Mouse (Mus musculus) lung, postnatal 36 days (tissue): ENCODE results near the gene Drc3.

Source experiments
- DNase-seq: peaks from one replicate; pipeline ENCODE4 v3.0.0; 2022; ENCODE audit warnings: mixed read lengths

Drc3 gene

DNA sequence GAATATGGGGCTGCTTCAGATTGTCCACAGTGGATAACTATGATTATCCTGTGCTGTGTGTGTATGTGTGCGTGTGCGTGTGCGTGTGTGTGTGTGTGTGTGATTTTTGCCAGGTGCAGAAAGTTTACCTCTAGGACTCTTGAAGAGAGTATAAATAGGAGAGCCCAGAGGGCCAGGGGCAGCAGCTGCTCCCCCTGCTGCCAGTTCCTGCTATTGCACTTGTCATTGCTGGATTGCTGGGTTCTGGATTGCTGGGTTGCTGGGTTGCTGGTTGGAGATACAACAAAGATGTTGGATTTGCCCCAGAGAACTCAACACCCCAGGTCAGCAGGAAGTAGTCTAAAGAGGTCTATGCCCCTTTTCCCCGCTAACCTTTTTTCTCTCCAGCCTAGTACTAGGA, 14.8 kb upstream of the Drc3 start:
- DNase-seq = peak; percentile 75

DNA sequence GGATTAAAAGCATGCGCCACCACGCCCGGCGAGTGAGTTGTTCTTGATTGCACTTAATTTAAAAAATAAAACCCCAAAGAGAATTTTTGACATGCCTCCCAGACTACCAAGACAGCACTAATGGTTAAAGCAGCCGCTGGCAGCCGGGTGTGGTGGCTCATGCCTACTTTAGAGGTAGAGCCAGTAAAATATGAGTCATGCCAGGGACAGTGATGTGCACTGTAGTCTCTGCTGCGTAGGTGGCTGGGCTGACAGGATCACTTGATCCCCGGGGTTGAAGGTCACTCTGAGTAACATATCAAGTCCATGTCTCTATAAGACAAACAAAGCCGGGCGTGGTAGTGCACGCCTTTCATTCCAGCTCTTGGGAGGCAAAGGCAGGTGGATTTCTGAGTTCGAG, 13.8 kb upstream of the Drc3 start:
- DNase-seq = no peak

DNA sequence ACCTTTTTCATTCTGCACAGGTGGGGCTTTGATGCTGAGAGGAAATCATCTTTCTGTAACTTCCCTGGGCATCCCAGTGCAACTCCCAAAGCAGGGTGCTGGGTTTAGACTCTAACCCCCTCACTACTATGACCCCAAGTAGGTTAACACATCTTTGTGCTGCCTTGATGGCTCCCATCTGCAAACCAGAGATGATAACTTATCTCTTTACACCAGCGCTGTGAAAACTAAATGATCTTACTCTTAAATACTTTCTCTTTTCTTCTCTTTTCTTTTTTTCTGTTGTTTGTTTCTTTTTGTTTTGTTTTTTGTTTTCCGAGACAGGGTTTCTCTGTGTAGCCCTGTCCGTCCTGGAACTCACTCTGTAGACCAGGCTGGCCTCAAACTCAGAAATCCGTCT, 7.3 kb upstream of the Drc3 start:
- DNase-seq = no peak

DNA sequence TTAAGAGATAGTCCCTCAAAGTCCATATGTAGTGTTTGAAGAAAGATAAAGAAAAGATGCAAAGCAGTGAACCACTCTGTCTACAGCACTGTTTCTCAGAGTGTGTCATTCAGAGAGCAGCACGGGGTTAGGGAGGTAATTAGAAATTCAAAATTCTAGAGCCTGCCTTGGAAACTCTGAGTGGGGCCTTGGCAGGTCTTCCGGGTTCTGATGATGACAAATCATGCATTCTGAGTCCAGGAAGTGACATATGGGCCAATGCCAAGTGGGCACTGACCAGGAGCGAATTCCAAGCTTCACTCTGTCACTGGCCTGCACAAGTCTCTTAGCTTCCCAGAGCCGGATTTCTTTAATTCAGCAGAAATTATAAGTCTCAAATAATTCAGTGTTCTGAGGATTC, 6.6 kb upstream of the Drc3 start:
- DNase-seq = peak; percentile 81

DNA sequence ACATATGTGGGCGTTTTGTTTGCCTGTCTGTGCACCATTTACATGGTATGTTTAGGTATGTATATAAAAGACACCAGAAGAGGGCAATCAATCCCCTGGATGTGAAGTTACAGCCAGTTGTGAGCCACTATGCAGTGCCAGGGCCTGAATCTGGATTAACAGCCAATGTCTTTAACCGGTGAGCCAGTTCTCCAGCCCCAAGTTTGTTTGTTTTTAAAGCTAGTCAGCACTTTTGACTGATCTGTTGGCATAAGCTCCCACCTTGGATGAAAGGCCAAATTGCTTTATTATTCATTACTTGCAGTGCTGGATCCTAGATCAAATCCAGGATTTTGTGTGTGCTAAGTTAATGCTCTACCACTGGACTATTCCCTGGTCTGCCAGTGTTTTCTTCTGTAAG, 1.7 kb upstream of the Drc3 start:
- no peak for DNase-seq

DNA sequence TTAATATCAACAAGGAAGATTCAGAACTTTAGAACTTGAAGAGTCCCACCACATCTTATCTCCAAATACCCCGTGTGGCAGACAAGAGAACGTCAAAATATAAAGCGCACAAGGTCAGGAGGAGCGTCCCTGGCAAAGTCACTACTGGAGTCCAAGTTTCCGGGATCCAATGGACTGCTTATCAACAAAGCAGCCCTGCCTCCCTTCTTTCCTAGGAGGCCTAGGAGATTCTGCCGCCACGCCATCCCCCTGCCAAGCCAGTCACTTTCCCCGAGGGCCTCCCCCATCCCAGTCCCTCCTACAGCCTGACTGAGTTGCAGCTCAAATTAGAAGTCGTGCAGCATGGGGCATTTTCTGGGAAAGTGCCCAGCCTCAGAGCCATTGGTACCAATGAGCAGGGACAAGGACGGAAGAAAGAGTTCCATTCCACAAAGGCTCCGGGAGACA, 1.2 kb upstream of the Drc3 start:
- DNase-seq = peak; percentile 26

DNA sequence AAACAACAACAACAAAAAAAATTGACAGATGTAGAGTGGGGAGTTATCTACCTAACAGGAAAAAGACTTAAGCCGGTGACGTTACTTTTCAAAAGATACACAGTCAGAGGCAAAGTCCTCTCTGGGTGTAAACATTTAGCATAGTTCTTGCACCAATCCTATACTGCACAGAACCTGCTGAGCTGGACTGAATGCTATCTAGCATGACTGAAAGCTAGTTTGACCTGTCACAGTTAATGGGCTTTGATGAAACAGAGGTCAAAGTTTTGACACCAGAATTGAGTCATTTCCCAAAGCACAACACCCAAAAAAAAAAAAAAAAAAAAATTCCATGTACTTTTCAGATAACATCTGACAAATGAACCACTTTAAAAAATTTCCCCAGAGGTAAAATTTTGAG, 2.8 kb downstream of the Drc3 start:
- no peak for DNase-seq

DNA sequence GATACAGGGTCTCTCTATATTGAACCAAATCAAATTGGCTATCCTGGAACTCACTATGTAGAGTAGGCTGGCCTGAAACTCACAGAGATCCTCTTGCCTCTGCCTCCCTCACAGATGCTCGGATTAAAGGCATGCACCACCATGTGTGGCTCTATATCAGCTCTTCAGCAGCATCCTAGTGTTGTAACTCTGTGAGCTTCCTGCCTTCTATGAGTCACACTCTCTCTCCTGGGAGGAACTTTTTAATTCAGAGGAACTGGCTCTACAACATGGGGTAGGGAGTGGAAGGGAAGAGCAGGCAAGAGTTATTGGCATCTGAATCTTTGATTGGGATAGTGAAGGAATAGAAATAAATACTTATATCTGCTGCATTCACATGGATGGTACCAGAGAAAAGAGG, 4.0 kb downstream of the Drc3 start:
- DNase-seq = no peak

DNA sequence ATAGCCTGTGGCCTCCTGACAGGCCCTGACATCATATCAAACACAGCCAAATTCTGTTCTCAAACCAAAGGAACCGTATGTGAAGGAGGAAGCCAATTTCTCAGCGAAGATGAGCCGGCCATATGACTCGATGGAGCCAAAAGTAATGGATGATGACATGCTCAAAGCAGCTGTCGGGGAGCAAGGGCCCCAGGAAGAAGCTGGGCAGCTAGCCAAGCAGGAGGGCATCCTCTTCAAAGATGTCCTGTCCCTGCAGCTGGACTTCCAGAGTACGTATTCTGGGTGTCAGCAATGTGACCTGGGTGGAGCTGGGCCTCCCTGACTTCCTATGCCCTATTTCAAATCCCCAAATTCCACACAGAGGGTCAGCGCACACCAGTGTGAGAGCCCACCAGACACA, 5.4 kb downstream of the Drc3 start:
- no peak for DNase-seq

DNA sequence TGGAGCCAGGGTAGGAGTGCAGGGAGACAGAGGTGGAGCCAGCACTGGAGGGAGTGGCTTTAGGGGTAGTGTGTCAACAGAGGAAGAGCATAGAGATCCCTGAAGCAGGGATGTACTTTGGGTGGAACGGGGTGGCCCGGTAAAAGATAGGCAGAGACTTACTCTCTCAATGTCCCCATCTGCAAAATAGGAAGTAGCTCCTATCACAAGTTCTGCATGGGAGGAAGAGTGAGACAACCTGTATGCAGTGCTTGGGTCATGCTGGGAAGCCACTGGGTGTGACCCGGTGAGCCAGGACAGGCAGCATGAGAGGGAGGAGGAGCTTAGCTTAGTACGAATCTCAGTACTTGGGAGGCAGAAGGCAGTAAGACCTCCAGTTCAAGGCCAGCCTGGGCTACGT, 6.0 kb downstream of the Drc3 start:
- no peak for DNase-seq

DNA sequence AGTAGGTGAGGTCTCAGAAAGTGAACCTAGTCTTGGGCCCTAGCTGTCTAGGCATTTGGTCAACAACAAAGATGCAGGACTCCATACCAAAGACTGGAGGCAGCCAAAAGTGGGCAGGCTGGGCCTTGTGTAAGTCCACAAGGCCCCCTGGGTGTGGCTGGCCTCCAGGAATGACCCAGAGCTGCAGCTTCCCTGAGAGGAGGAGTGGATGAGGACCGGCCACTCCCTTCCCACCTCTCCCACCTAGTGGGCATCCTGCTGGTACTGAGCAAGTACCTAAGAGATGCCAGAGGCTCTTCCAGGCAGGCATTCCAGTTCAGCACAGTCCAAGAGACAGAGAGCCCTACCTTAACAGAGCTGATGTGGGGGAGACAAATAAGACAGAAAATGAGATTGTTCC, 6.8 kb downstream of the Drc3 start:
- DNase-seq = no peak

DNA sequence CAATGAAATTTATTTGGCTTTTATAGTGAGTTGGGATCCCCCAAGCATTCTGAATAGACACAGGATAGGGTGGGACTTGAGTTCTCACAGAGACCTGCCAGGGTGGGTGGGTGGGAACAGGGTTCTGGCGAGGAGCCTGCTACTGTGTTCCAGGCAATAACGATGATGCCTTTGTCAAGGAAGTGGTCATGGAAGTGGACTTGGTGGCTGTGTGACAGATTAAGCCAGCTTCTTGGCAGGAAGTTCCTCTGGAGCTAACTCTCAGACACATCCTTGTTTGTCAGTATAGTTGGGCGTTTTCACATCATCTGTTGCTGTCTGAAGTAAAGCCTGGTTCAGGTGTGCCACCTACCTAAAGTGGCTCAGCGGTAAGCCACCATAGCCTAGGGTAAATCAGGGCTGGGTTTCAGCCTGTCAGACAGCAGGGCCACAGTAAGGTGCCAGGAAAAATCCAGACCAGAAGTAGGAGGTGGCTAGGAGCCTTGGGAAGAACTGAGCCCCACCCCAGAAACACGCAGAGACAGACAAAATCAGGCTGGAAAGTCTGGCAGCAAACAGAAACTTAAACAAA, 7.6 kb downstream of the Drc3 start:
- peak; percentile 53 for DNase-seq

DNA sequence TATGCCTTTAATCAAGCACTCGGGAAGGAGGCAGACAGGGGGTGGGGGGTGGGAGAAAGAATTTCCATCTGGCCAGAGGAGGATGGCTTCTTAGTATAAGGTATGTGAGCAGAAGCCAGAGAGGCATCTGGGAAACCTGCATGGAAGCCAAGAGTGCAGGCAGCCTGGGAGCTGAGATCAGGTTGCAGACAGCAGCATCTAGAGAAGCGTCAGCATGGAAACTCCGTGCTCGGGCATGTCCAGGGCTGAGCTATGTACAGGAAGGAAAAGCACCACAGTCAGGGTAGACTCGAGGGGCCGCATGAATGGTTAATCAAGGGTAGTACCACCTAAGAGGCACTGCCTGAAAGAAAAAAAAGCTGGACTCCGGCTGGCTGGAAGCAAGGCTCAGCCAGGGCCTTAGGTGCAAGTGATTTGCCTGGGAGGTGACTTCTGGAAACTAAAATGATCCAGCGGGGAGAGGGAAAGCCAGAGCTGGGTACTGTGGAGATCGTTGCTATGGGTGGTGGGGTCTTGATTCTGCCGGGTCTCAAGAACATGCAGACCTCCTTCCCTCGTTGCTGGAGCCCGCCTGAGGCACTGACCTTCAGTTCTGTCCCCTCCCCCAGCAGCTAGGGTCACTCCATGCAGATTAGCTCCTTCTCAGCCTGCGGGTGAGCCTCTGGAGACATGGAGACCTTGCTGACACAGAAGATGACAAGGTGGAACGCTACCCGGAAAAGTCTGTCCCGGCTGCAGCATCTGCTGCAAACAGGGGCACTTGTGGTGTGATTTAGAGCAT, 13.3 kb downstream of the Drc3 start:
- no peak for DNase-seq

DNA sequence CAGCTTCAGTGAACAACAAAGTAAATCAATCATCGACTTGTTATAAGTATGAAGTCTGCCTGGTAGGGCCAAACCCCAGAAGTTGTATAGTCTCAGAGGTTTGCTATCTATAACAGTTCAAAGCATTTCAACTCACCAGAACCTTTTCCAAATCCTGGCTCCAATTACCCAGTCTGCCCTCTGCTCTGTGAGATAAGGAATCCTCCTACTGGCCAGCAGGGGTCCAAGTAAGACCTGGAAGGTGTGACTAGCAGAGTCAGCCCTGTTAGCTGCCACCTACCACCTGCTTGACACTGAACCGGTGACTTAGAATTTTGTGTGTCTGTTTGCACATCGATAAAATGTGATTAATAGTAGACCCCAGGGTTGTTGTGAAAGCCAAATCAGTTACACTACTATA, 14.1 kb downstream of the Drc3 start:
- no peak for DNase-seq

DNA sequence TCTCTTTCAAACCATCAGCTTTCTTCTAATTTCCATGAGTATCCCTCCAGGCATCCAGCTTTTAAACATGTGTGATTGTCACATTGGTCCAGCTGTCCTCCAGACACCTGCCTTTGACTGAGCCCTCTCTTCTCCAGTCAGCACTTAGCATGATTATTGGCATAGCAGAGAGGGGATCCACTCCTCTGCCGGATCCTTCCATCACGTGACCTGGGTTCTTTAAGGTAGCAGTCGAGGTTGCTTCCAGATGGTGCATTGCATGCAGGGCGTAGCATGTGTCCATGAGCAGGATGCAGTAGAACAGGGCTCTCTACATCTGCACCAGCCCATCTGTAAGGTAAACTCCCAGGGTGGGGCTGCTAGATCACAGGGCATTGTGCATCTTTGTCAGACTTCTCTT, 15.8 kb downstream of the Drc3 start:
- DNase-seq = no peak

DNA sequence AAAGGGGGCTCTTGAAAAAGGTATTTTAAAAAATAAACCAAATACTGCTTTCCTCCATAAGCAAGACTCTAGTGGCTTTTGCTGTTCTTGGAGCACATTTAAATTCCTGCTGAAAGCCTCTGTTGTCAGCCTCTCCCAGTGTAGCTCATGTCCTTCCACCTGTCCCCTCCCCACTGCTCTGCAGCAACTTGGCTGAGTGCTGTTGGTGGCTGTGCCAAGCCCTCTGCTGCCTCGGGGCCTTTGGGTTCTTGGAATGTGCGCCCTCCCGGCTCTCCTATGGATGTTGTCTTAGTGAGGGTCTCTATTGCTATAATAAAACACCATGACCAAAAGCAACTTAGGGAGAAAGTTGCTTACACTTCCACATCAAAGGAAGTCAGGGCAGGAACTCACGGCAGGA, 16.3 kb downstream of the Drc3 start:
- DNase-seq = no peak

DNA sequence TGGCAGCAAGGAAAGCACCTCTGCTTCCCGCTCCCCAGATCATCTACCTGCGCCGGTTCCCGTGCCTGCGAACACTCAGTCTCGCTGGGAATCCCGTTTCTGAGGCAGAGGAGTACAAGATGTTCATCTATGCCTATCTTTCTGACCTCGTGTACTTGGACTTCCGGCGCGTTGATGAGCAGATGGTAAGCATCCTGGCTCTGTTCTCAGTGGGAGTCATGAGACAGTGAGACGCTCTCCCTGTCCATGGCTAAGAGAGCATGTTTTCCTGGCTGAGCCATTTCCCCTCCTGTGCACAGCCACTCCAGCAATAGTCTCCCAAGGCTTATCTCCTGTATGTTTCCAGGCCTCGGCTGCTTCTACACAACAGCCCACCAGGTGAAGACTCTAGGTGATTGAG, 17.3 kb downstream of the Drc3 start:
- no peak for DNase-seq

DNA sequence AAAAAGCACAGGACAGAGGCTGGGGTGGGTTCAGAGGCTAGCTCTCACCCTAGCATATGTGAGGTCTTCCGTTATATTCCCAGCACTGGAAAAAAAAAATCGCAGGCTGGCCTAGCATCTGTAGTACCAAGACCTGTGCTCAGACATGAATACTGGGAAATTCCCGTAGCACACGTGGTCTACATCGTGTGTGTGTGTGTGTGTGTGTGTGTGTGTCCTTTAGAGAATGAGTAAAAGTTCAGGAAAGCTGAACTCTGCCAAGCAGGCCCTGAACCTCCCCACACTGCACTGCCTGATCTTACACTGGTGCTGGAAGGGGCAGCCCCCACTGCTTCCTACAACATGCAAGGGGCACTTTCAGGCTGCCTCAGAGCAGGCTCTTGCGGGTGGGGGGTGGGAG, 21.4 kb downstream of the Drc3 start:
- DNase-seq = no peak

DNA sequence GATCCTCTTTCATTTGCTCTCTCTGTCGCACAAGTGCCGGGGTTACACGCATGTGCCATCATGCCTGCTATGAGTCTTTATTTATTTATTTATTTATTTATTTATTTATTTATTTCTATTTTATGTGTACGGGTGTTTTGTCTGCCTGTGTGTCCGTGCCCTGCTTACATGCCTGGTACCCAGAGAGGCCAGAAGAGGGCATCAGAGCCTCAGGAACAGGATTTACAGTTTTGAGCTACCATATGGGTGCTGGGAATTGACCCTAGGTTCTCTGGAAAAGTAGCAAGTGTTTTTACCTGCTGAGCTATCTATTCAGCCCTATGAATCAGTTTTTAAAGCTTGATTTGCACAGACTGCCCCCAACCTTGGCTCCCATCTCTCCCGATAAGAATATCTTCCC, 30.4 kb downstream of the Drc3 start:
- no peak for DNase-seq

DNA sequence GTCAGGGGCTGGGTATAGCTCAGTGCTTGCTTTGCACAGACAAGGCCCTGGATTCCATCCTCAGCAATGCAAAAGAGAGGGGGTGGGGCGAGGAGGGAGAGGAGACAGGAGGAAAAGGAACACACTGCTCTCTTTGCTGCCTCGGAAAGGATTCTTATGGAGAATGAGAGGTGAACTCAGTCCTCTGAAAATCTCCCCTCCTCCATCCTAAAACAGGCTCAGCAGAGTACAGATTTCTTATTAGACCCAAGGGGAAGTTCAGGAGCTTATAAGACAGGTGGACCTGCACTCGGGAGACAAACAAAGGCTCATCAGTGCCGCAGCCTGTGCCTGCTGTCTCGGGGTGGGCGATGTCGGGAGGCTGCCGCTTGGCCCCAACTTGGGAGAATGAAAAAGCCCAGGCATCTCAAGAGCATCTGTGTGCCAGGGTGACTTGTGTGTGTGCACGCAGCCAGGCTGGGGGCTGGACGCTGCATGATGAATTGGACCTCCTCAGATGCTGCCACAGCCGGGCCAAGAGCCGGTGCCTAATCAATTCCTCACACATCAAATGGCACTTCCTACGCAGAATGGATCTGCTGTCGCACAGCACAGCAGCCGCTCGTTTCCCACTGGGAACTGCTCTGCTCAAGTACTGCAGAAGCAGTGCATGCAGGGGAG, 31.8 kb downstream of the Drc3 start:
- DNase-seq = no peak

DNA sequence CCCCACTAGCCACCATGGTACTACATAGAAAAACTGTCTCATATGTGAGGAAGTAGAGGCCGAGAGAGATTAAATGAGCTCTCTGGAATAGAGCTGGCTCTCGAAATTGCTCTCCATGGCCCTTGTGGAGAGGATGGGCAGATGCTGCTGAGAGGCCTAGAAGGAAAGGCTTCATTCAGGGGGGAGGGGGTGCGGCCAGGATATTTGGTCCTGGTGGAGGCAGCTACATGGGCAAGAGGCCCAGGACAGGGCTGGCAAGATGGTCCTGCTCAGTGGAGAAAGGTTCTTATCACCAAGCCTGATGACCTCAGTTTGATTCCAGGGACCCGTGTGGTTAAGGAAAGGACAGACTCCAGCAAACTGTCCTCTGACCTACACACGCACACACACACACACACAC, 32.8 kb downstream of the Drc3 start:
- no peak for DNase-seq

DNA sequence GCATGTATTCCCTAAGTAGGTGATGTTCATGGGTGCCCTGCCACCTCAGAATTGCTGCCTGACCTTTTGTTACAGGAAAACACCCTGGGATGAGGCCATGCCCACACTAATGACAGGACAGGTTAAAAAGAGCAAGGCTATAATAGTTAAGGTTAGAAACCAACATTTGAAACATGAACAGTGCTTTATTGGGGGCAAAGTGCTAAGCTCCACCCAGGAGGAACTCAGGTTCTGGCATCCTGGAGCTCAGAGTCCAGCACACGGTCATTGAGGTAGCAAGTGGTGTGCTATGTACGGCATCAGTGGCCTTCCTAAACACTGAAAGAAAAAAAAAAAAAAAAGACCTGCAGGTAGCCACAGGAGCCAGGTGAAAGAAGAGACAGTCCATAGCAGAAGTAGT, 34.8 kb downstream of the Drc3 start:
- no peak for DNase-seq

DNA sequence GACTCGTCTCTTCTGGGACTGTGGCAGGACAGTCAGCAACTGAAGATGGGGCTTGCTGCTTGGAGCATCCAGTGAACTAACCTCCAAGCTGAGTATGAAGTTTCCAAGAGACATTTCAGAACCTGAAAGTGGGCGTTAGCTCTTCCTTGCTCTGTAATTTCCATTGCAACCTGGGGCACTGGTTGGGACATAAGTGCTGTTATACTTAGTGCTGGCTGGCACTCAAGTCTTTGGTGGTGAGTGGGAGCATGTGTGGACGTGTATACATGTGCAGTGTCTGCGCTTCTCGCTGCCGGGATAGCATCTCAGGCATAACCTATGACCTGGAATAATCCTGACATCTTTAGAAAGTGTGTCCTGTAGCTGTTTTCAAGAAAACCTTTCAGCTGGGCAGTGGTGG, 38.2 kb downstream of the Drc3 start:
- no peak for DNase-seq

DNA sequence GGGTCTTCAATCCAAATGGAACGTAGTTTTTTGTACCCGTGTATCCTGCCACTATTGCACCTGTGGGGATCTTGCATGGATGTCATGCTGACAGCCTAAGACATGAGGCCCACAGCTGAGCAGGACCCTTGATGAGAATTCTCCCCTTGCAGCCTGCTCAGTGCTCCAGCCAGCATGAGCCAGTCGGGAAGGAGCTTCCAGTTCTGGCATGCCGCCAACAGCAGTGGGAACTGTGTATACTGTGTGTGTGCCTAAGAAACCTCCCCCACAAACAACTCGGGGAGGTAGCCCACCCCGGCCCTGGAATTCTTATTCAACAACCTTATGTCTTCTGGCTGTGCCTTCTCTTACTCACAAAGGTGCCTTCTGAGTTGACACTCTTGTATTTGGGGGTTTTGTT, 43.4 kb downstream of the Drc3 start:
- no peak for DNase-seq

DNA sequence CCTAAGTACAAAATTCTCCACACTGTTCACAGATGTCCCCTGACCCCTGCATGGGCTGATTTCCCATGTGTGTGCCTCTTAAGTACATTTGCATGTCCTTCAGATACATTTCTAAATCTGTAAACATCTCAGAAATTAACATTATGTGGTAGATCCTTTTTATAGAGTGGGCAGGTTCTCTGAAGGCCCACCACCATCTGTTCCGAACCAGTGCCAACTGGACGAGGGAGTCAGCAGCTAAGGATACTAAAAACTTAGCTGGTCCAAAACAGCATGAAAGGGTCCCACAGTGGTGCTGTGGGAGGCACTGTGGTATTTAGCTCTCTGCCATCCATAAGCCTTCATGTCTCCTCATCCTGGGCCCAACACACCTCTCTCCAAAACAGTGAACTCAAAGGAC, 44.0 kb downstream of the Drc3 start:
- DNase-seq = no peak
